Mouse (Mus musculus): ENCODE data around the gene S1pr4. TPM values are rescaled to one million over a fixed set of nuclear protein-coding genes. Genes with fewer than 3 reads are reported as not detected.

The S1pr4 gene
- total RNA-seq, 2 experiments from 2014 or later: 0.64 to 0.86 TPM

DNA sequence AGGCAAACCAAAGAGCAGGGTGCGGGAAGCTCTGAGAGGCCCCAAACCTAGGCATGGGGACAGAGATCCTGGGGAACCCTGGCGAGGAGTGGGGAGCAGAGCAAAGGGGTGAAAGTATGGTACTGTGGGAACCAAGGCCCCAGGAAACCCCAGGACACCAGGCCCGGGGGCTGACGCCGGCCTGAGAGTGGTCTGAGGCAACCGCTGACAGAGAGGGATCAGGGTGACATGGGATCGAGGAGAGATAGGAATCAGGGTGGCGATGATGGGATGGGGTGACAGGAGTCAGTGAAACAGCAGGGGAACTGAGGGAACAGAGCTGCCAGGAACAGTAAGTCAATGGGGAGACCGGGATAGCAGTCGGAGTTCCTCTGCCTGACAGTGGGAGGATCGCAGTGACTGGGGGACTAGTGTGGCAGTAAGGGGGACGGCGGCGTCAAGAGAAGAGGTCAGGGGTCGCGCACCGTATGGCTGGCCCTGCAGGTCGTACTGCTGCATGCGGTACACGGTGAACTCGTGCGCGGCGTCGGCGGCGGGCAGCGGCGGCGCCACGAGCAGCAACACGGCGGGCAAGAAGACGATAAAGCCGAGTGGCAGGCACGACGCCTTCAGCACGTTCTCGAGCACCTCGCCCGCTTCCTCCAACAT lies 4.2 kb downstream of the S1pr4 start:
- intact Hi-C loops (cut with DNase I; ENCODE audit: low total_unique reads): no loop called here
- no peak for DNase-seq

DNA sequence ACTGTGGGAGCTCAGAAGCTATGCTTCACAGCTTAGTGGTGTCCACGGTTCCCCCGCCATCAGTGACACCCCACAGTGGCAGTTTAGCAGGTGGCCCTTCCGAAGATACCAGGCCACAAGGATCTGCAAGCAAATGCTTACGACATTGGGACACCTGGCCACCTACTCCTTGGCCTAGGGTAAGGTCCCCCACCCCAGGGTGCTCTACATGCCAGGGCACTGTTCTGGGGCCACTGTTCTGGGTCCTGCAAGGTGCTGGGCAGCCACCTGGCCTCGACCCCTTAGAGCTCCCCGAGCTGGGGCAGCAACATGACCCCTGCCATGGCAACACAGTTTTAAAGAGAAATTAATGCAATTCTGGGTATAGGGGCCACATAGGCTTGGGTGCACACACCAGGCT lies 4.8 kb downstream of the S1pr4 start:
- intact Hi-C loops (cut with DNase I; ENCODE audit: low total_unique reads): no loop called here

GRCm38 (mm10) chr10:81494260-81495041 lies 5.5 kb downstream of the S1pr4 start:
- no peak for DNase-seq

More for the DNA sequence above, 4.8 kb downstream of the S1pr4 start:
- DNase-seq: no peak

GRCm38 (mm10) chr10:81493601-81494220 lies 6.2 kb downstream of the S1pr4 start:
- intact Hi-C loops (cut with DNase I; ENCODE audit: low total_unique reads): no loop called here
- no peak for DNase-seq

More at GRCm38 (mm10) chr10:81494260-81495041, 5.5 kb downstream of the S1pr4 start:
- intact Hi-C loops (cut with DNase I; ENCODE audit: low total_unique reads): no loop called here

GRCm38 (mm10) chr10:81492606-81493240 lies 7.2 kb downstream of the S1pr4 start:
- intact Hi-C loops (cut with DNase I; ENCODE audit: low total_unique reads): no loop called here
- no peak for DNase-seq

DNA sequence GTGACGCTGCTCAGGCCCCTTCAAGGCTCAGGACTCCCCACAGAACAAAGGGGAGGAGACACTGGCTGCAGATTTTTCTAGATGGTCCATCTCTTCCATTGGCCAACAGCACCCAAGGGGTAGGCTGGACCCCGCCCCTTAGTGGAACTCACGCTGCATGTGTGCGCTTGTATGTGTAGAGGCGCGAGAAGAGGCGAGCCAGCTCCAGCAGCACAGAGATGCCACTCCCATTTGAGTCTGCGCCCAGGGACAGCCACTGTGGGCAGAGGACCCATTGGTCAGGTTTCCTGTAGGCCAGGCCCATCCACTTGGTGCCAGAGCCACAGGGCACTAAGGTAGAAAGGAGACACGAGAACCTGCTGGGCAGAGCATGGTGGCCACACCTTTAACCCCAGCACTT lies 8.9 kb downstream of the S1pr4 start:
- intact Hi-C loops (cut with DNase I; ENCODE audit: low total_unique reads): no loop called here
- DNase-seq: no peak

GRCm38 (mm10) chr10:81489941-81490340 lies 10.0 kb downstream of the S1pr4 start:
- intact Hi-C loops (cut with DNase I; ENCODE audit: low total_unique reads): no loop called here
- no peak for DNase-seq

GRCm38 (mm10) chr10:81488081-81488480 lies 11.9 kb downstream of the S1pr4 start:
- no peak for DNase-seq
- intact Hi-C loops (cut with DNase I; ENCODE audit: low total_unique reads): no loop called here

- intact Hi-C loops (cut with DNase I; ENCODE audit: low total_unique reads): no loop called here
- DNase-seq: no peak
These were observed 13.4 kb downstream of the S1pr4 start for GRCm38 (mm10) chr10:81486496-81486895.

DNA sequence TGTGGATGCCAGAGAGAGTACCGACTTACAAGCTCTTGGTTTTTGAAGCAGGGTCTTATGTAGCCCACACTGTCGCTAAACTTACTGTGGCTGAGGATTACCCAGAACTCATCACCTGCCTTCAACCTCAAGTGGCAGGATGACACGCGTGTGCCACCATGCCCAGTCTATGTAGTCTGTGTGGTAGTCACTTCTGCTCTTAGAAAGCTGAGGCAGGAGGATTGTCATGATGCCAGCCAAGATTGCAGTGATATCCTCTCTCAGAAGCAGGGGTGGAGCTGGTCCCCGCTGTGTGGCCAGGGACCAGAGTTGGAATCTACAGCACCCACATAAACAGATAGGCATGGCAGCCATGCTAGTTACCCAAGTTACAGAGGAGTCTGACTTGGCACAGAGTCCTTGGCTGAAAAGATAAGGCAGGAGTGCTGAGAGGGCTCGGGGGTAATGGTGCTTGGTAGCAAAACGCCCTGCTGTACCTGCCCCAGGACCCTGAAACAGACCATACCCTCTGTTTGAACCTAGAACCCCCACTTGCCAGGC lies 14.4 kb downstream of the S1pr4 start:
- intact Hi-C loops (cut with DNase I; ENCODE audit: low total_unique reads): no loop called here
- no peak for DNase-seq

- no peak for DNase-seq
- intact Hi-C loops (cut with DNase I; ENCODE audit: low total_unique reads): no loop called here
These were observed 14.9 kb downstream of the S1pr4 start for GRCm38 (mm10) chr10:81485060-81485449.

GRCm38 (mm10) chr10:81484441-81485059 lies 15.4 kb downstream of the S1pr4 start:
- intact Hi-C loops (cut with DNase I; ENCODE audit: low total_unique reads): no loop called here

GRCm38 (mm10) chr10:81483983-81484382 lies 15.9 kb downstream of the S1pr4 start:
- no peak for DNase-seq
- intact Hi-C loops (cut with DNase I; ENCODE audit: low total_unique reads): no loop called here

More at GRCm38 (mm10) chr10:81484441-81485059, 15.4 kb downstream of the S1pr4 start:
- DNase-seq: no peak

DNA sequence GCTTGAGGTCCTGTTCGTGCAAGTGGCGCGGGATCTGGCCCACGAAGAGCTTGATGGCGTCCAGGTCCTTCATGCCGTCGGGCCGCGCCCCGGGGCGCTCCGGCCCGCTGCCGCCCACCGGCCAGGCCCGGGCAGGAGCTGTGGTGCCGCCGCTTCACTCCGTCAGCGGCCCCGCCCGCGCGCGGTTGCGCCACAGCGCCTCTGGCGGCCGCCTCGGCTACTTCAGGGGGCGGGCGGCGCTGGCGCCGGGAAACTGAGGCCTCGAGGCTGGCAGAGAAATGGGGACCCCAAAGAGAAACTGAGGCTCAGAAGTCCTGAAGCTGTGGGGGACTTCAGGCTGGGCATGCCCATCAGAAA lies 17.4 kb downstream of the S1pr4 start, which contains the start of gene Celf5:
Celf5 (minus strand) TSS at position 177 of the 357 bp plus-strand sequence.
- intact Hi-C loops (cut with DNase I; ENCODE audit: low total_unique reads): no loop called here
- no peak for DNase-seq

DNA sequence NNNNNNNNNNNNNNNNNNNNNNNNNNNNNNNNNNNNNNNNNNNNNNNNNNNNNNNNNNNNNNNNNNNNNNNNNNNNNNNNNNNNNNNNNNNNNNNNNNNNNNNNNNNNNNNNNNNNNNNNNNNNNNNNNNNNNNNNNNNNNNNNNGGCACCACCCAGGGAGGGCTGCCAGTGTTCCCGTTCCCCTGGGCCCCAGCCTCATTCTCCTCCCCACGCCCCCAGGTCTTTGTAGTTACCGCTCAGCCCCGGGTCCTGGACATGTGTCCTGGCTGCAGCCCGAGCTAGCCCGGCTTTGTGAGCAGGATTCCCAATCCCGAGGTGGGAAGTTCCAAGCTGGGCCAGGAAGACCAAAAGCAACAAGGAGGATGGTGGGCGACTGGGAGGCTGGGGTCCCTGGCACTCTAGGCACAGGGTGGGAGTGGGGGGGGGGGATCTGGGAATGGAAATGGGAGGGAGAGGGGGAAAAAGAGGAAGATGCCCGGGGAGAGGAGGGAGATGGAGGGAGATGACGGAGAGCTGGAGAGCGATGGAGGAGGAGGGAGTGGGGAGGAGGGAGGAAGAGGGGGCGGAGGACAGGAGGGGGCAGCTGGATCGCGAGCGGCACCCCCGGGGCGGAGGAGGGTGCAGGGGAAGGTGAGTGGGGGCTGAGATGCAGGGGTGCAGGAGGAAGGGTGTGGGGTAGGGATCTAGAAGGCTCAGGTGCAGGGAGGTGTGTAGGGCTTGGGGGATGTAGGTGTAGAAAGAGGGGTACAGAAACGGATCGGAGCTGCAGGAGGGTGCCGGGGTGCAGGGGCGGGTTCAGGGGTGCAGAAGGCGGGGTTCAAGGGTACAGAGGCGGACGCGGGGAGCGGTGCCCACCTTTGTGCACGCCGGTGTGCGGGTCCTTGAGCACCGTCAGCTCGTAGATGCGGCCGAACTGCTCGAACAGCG lies 18.1 kb downstream of the S1pr4 start:
- DNase-seq: no peak
- intact Hi-C loops (cut with DNase I; ENCODE audit: low total_unique reads): no loop called here

- DNase-seq: no peak
- intact Hi-C loops (cut with DNase I; ENCODE audit: low total_unique reads): no loop called here
These were observed 25.5 kb downstream of the S1pr4 start for GRCm38 (mm10) chr10:81474461-81474860.

DNA sequence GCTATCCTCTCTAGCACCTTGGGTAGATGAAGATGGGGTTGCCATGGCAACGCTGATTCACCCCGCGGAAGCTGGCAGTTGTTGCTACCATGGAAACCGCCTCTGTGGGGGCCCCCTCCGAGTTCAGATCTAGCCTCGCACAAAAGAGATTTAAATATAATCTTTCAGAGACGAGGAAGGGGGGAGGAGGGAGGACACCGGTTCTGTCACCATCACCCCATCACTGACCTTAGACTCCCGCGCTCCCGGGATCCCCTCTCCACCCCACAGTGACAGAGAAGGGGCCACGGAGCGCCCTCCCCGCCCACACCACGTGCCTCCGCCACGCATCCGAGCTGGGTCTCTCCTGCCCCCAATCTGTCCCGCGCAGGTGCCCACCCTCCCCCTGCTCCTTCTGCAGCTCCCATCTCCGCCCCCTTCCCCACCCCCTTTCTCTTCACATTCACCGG lies 26.9 kb downstream of the S1pr4 start:
- intact Hi-C loops (cut with DNase I; ENCODE audit: low total_unique reads): no loop called here
- no peak for DNase-seq

DNA sequence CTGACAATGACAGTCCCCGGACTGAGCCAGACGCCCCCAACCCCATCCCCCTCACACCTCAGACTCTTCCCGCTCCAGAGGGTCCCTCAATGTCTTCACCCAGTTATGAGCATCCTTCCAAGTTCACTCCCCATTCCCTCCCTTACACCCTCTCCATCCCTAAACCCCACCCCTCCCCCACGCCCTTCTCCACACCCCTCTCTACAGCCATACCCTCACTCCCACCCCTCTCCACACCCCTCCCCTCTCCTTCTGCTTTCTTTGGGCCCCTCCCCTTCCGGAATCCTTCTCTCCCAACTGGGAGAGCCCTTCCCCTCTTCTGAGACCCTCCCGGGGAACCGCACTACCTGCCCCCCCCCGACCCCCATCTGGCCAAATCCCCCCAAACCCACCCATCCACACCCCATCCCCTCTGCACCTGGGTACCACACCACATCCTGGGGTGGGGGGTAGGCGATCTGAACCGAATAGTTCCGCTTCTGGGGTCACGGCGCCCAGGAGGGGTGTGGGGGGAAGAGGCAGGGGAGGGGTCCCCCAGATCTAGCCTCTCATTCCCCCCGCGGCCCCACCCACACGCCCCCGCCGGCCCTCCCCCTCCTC lies 27.4 kb downstream of the S1pr4 start:
- intact Hi-C loops (cut with DNase I; ENCODE audit: low total_unique reads): no loop called here
- DNase-seq: no peak

All from gastrocnemius, postnatal 14 days (tissue).